ENCODE assay signal across 20 mouse cellular contexts in genomic region chr6:112325213-112325612, GRCm38 (mm10). TPM values are rescaled to one million over a fixed set of nuclear protein-coding genes. Genes with fewer than 3 reads are reported as not detected.
"Had no signal": no experiment of that assay in that cellular context is flagged by ENCODE, and none has a peak within 500 bp of the region (broad histone marks: within the 10 kb centered on the region; RNA-seq: fewer than 3 reads in every experiment).

No protein-coding gene starts in this region.

- H3K9ac ChIP-seq: limb, embryonic 13.5 days; liver, embryonic 14.5 days; liver, postnatal 0 days; lung, embryonic 14.5 days; midbrain, embryonic 12.5 days; midbrain, embryonic 15.5 days; neural tube, embryonic 12.5 days; neural tube, embryonic 15.5 days had no signal

- ATAC-seq: intestine, postnatal 0 days; liver, postnatal 0 days; lung, postnatal 0 days; midbrain, embryonic 15.5 days had no signal

- H3K9me3 ChIP-seq: limb, embryonic 10.5 days; limb, embryonic 13.5 days; midbrain, embryonic 12.5 days; midbrain, embryonic 15.5 days; neural tube, embryonic 12.5 days; neural tube, embryonic 15.5 days had no signal

- H3K4me3 ChIP-seq: layer of hippocampus, adult 2 months; limb, embryonic 10.5 days; limb, embryonic 13.5 days; midbrain, embryonic 12.5 days; midbrain, embryonic 15.5 days; neural tube, embryonic 12.5 days; neural tube, embryonic 15.5 days had no signal

- DNase-seq: layer of hippocampus, adult 9-11 months; liver; liver, postnatal 0 days; lung, embryonic 14.5 days; right cerebral cortex, adult 18-20 months; right cerebral cortex, postnatal 14 days; right cerebral cortex, postnatal 4 days; thymus, adult 18-20 months; thymus, postnatal 36 days had no signal

- H3K4me1 ChIP-seq: limb, embryonic 10.5 days; limb, embryonic 13.5 days; midbrain, embryonic 12.5 days; midbrain, embryonic 15.5 days; neural tube, embryonic 12.5 days; neural tube, embryonic 15.5 days had no signal

- H3K27me3 ChIP-seq: limb, embryonic 13.5 days; midbrain, embryonic 12.5 days; midbrain, embryonic 15.5 days; neural tube, embryonic 12.5 days; neural tube, embryonic 15.5 days had no signal

- H3K36me3 ChIP-seq: limb, embryonic 10.5 days; limb, embryonic 13.5 days; midbrain, embryonic 12.5 days; midbrain, embryonic 15.5 days; neural tube, embryonic 12.5 days; neural tube, embryonic 15.5 days had no signal

- H3K27ac ChIP-seq: layer of hippocampus, adult 2 months; limb, embryonic 10.5 days; limb, embryonic 13.5 days; liver, embryonic 14.5 days; macrophage; midbrain, embryonic 12.5 days; midbrain, embryonic 15.5 days; neural tube, embryonic 12.5 days; neural tube, embryonic 15.5 days had no signal

- H3K4me2 ChIP-seq: limb, embryonic 13.5 days; lung, embryonic 14.5 days; midbrain, embryonic 12.5 days; midbrain, embryonic 15.5 days; neural tube, embryonic 12.5 days; neural tube, embryonic 15.5 days had no signal

RNA-seq across cellular contexts. Expression of gene Lmcd1, which starts 51.7 kb away (rescaled TPM):
- polyA plus RNA-seq: macrophage had no signal
